Mouse (Mus musculus): Measurements from ENCODE around the gene Fbxw11.

- TF ChIP-seq CTCF (IDR thresholded peaks at IDR 0.05; ENCODE audit: borderline replicate concordance, insufficient read depth, low read depth, low read length): no peak
- TF ChIP-seq POLR2A (IDR thresholded peaks at IDR 0.05; ENCODE audit: borderline replicate concordance, insufficient read depth, low read length): no peak
Observed at GRCm38 (mm10) chr11:32619866-32620456, 22.6 kb upstream of the Fbxw11 start.

Data from cerebellum, adult 2 months (tissue).